Mouse (Mus musculus) heart, embryonic 16.5 days (tissue): Measurements from ENCODE around the gene Srbd1. TPM values are rescaled to one million over a fixed set of nuclear protein-coding genes. Genes with fewer than 3 reads are reported as not detected.

Source experiments
- ATAC-seq: fragments of 200-750 bp; cut with Nextera tagmentation; replicated peaks from 2 replicates; pipeline ENCODE4 v1.8.0; 2017; ENCODE audit warnings: moderate number of reproducible peaks; ENCODE audit not compliant: insufficient read depth, low FRiP score; ENCODE audit errors: extremely low read depth
- H3K27ac ChIP-seq: fragments of 300-500 bp; sonication (generic); 2 replicates; pipeline ENCODE4 v1.5.1; 2014; ENCODE audit warnings: mild to moderate bottlenecking, low read length, control low read depth, moderate library complexity
- H3K27me3 ChIP-seq: fragments of 300-500 bp; sonication (generic); 2 replicates; pipeline ENCODE4 v1.6.1; 2014; ENCODE audit warnings: low read length, mixed read lengths; ENCODE audit not compliant: control insufficient read depth, insufficient read depth
- H3K36me3 ChIP-seq: fragments of 300-500 bp; sonication (generic); 2 replicates; pipeline ENCODE4 v1.6.1; 2014; ENCODE audit not compliant: control insufficient read depth, insufficient read depth
- H3K4me1 ChIP-seq: fragments of 300-500 bp; sonication (generic); 2 replicates; pipeline ENCODE4 v1.6.1; 2014; ENCODE audit warnings: low read length, mixed read lengths; ENCODE audit not compliant: control insufficient read depth, insufficient read depth
- H3K4me2 ChIP-seq: fragments of 300-500 bp; sonication (generic); 2 replicates; pipeline ENCODE4 v1.6.1; 2014; ENCODE audit warnings: low read depth, mild to moderate bottlenecking, control low read depth, low read length
- H3K4me3 ChIP-seq: fragments of 300-500 bp; sonication (generic); 2 replicates; pipeline ENCODE4 v1.5.1; 2014; ENCODE audit warnings: mild to moderate bottlenecking, control low read depth, low read length
- H3K9ac ChIP-seq: fragments of 300-500 bp; sonication (generic); 2 replicates; pipeline ENCODE4 v1.6.1; 2014; ENCODE audit warnings: low read length, control low read depth
- H3K9me3 ChIP-seq: fragments of 300-500 bp; sonication (generic); replicated peaks from 2 replicates; pipeline ENCODE4 v1.6.1; 2016; ENCODE audit warnings: low read length; ENCODE audit not compliant: control insufficient read depth
- WGBS: fragments of 180-500 bp; shearing (Covaris S2); extraction: QIAGEN DNeasy Blood & Tissue Kit; methylation state at CpG from one replicate; pipeline ENCODE4 v1.1.7; 2014; 5-methylcytosine and 5-hydroxymethylcytosine counted together
- polyA plus RNA-seq: library from polyadenylated mRNA; unstranded; fragments of >200 nt; fragmentation: Nextera tagmentation; extraction: Ambion mirVana; gene quantifications from 2 replicates; pipeline ENCODE4 v1.2.1, GENCODE M21; 2015

Srbd1 gene
- polyA plus RNA-seq, 1 experiment from 2014 or later, result 11.5 TPM

- H3K36me3 ChIP-seq, result no peaks in the 10 kb centered on the region; the same call in 1 of the 2 replicates
- ATAC-seq, result no peak
- no peaks in the 10 kb centered on the region for H3K27me3 ChIP-seq
- H3K9ac ChIP-seq, result peak overlapping the region; percentile 87
- 56% methylated on average over 9 of the region's 9 CpGs for WGBS
- no peaks in the 10 kb centered on the region for H3K9me3 ChIP-seq
- peaks cover 26% of the 10 kb centered on the region for H3K4me1 ChIP-seq
- no peak overlapping the region for H3K27ac ChIP-seq
- H3K4me3 ChIP-seq, result peak overlapping the region; percentile 90
- H3K4me2 ChIP-seq, result peak overlapping the region; percentile 94
Measured at GRCm38 (mm10) chr17:86170164-86170958, 25.4 kb upstream of the Srbd1 start.

DNA sequence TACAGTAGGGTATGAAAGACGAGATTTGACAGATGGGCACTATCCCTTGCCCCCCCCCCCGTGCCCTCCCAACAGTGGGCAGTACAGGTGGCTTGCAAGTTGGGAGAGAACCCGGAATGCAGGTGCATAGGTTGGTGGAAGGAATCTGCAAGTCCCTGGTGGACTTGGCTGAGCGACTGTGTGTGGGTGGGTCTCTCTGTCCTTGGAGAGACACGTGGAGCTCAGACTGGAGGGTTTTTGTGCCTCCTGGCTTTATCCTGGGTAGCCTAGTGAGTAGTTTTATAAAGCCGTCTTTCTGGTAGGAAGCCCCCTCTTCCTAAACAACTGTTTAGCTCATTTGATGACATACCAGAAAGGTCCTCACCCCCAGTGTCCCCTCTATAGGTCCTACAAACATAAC lies 24.1 kb upstream of the Srbd1 start:
- Histone ChIP-seq H3K9ac (peak overlapping the region; percentile 87), H3K27ac (no peak overlapping the region), H3K9me3 (no peaks in the 10 kb centered on the region), H3K27me3 (no peaks in the 10 kb centered on the region), H3K4me3 (peak overlapping the region; percentile 90), H3K4me2 (peak overlapping the region; percentile 94), H3K36me3 (no peaks in the 10 kb centered on the region; the same call in 1 of the 2 replicates), H3K4me1 (peaks cover 26% of the 10 kb centered on the region)
- no peak for ATAC-seq
- 5% methylated on average over 6 of the region's 6 CpGs for WGBS

DNA sequence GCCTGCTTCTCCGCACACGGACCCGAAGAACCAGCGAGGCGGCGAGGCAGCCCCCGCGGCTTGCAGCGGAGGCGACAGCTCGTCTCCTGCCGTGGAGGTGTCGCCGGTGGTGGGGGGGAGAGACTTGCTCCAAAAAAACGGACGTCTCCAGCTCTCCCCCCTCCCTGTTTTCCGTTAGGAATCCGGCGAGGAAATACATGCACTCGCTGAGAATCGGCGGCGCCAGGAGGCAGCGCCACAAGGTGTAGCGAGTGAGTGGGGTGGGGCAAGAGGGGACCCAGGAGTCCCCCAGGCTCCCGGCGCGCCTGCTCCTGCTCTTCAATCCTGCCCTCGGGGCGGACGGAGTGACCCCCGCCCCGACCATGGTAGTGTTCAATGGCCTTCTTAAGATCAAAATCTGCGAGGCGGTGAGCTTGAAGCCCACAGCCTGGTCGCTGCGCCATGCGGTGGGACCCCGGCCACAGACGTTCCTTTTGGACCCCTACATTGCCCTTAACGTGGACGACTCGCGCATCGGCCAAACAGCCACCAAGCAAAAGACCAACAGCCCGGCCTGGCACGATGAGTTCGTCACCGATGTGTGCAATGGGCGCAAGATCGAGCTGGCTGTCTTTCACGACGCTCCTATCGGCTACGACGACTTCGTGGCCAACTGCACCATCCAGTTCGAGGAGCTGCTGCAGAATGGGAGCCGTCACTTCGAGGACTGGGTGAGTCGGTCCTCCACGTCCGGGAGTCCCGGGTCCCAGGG lies 23.4 kb upstream of the Srbd1 start:
- peak overlapping the region; percentile 87 for H3K9ac ChIP-seq
- peaks cover 30% of the 10 kb centered on the region for H3K4me1 ChIP-seq
- peak overlapping the region; percentile 90 for H3K4me3 ChIP-seq
- no peaks in the 10 kb centered on the region for H3K27me3 ChIP-seq
- under 1% methylated on average over 64 of the region's 64 CpGs for WGBS
- ATAC-seq, result no peak
- peak overlapping the region; percentile 96 for H3K27ac ChIP-seq
- H3K9me3 ChIP-seq, result no peaks in the 10 kb centered on the region
- H3K36me3 ChIP-seq, result no peaks in the 10 kb centered on the region; the same call in 1 of the 2 replicates
- peak overlapping the region; percentile 94 for H3K4me2 ChIP-seq

- Histone ChIP-seq H3K4me3 (peak within 1 kb of the TSS; percentile 90), H3K9ac (peak within 1 kb of the TSS; percentile 87), H3K4me1 (peaks cover 30% of the 10 kb centered on the region), H3K36me3 (no peaks in the 10 kb centered on the region), H3K27ac (peak within 1 kb of the TSS; percentile 96), H3K27me3 (no peaks in the 10 kb centered on the region), H3K4me2 (peak within 1 kb of the TSS; percentile 94), H3K9me3 (no peaks in the 10 kb centered on the region)
- WGBS, result under 1% methylated on average over 96 of the region's 115 CpGs
- ATAC-seq, result peak; percentile 67
Measured at GRCm38 (mm10) chr17:86167320-86168230, 22.6 kb upstream of the Srbd1 start, which contains the start of gene Prkce. Gene Prkce, plus strand, starts transcription at chr17:86167785.

DNA sequence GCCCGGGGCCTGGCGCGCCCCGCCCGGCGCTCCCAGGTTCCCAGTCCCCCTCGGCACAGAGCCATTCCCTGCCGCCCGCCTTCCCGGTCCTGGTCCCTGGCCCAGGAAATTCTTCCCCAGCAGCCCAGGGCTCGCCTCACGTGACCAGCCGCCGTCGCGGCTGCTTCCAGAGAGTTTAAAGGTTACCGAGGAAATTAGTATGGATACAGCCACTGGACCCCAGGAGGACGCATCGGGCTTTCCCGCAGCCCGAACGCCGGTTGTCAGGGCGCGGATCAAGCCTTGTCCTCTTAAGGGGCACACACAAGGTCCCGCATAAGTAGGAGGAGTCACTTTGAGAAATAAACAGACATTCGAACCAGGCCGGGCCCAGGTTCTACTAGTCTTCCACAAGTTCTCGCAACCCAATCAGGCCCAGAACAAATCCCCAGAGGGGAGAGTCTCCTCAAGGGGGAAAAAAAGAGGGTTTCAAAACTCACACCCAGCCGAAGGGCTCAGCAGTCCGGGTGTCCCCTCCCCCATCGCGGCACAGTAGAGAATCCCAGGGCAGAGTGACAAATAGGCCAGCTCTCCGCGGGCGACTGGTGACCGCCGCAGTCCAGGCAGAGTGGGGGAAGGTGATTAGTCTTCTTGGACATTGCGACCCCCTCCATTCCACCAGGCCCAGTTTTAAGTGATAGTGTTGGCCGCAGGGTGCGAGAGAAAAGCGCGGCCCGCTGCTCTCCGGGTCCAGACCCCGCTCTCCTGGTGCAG lies 21.8 kb upstream of the Srbd1 start:
- Histone ChIP-seq H3K4me3 (peak overlapping the region; percentile 90), H3K4me1 (peaks cover 30% of the 10 kb centered on the region), H3K4me2 (peak overlapping the region; percentile 94), H3K36me3 (no peaks in the 10 kb centered on the region), H3K9ac (peak overlapping the region; percentile 87), H3K9me3 (no peaks in the 10 kb centered on the region), H3K27me3 (no peaks in the 10 kb centered on the region), H3K27ac (peak overlapping the region; percentile 96)
- peak; percentile 61 for ATAC-seq
- under 1% methylated on average over 46 of the region's 46 CpGs for WGBS

DNA sequence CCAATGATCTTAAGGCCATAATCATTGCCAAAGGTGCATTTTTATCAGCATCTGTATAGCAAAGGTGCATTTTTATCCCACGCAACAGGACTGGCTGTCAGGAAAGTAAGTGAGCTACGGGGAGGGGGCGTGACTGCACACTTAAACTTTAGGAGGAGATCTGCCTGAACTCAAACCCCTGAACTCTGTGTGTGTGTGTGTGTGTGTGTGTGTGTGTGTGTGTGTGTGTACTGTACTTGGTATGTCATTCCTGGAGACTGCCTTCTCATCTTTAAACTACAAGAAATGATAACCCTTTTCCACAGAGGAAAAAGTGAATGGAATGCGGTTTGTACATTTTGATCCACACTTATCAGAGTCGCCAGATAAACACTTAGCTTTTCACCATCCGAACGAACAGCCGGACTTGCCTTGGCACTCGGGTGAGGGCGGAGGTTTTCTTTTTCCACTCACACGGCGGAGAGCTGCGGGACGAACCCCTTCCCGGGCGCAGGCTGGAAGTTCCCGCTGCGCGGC lies 21.1 kb upstream of the Srbd1 start:
- H3K9ac ChIP-seq, result peak overlapping the region; percentile 87
- no peaks in the 10 kb centered on the region for H3K36me3 ChIP-seq
- peak overlapping the region; percentile 90 for H3K4me3 ChIP-seq
- peaks cover 30% of the 10 kb centered on the region for H3K4me1 ChIP-seq
- ATAC-seq, result no peak
- H3K27me3 ChIP-seq, result no peaks in the 10 kb centered on the region
- H3K4me2 ChIP-seq, result peak overlapping the region; percentile 94
- WGBS, result 2% methylated on average over 19 of the region's 19 CpGs
- no peaks in the 10 kb centered on the region for H3K9me3 ChIP-seq
- H3K27ac ChIP-seq, result peak overlapping the region; percentile 96

GRCm38 (mm10) chr17:86164416-86164815 lies 19.4 kb upstream of the Srbd1 start:
- Histone ChIP-seq H3K27ac (no peak overlapping the region), H3K4me1 (peaks cover 13% of the 10 kb centered on the region), H3K4me3 (no peak overlapping the region), H3K9ac (no peak overlapping the region), H3K27me3 (no peaks in the 10 kb centered on the region), H3K9me3 (no peaks in the 10 kb centered on the region), H3K36me3 (no peaks in the 10 kb centered on the region), H3K4me2 (no peak overlapping the region)
- 68% methylated on average over 7 of the region's 7 CpGs for WGBS
- no peak for ATAC-seq

GRCm38 (mm10) chr17:86162672-86163071 lies 17.7 kb upstream of the Srbd1 start:
- Histone ChIP-seq H3K27me3 (no peaks in the 10 kb centered on the region), H3K4me2 (no peak overlapping the region), H3K36me3 (no peaks in the 10 kb centered on the region), H3K4me1 (peaks cover 9% of the 10 kb centered on the region), H3K9me3 (no peaks in the 10 kb centered on the region), H3K27ac (no peak overlapping the region), H3K4me3 (no peak overlapping the region), H3K9ac (no peak overlapping the region)
- WGBS, result 61% methylated on average over 15 of the region's 15 CpGs
- no peak for ATAC-seq
